21 mouse cellular contexts compared by ENCODE assay signal in the genomic region with DNA sequence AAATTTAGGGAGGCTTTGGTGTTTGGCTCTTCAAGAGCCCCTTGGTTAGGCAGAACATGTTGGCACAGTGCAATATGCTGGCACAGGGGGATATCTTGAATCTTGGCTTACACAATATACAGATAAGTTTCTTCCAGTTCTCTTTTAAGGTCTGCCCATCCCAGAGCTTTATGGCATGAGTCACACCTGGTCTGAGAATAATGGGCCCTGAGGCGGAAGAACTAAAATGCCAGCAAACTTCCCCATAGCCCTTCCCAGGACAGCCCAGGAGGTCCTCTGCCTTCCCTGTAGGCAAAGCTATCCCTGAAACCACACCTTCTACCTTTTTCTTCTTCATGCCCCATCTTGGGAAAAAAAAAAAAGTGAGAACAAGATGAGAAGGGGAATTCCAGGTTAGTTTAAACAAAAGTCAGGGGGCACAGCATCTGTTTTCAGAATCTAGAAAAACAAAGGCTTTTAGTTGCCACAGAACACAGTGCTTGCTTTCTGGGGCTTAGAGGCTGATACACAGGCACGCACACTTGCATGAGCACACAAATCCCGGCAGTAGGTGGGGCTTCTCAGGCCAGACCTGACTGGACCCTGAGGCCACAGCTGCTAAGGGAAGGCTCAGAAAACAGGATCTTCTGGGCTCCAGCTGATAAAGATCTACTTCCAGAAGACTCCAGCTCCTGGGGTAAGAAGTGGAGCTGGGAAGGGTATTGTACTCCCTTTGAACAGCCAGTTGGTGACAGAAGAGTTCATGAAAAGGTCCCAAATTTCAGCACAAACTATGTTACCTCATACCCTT.
DNase-seq lines count a peak whose midpoint lies in the region; ATAC-seq and TF ChIP-seq lines count a peak whose summit lies in the region.
"Had no signal": no experiment of that assay in that cellular context is flagged by ENCODE, and none has a peak within 500 bp of the region (broad histone marks: within the 10 kb centered on the region; RNA-seq: fewer than 3 reads in every experiment).

No protein-coding gene starts in this region.

- H3K27ac ChIP-seq in intestine, embryonic 16.5 days (ENCODE audit: low read length) = peak overlapping the region; percentile 54
- H3K27ac ChIP-seq in stomach, embryonic 16.5 days (ENCODE audit: low read length) = peak overlapping the region; percentile 36
- H3K27ac ChIP-seq: embryonic facial prominence, embryonic 10.5 days; forebrain, embryonic 15.5 days; hindbrain, embryonic 12.5 days; kidney, embryonic 15.5 days; limb, embryonic 13.5 days; liver, embryonic 14.5 days; macrophage; midbrain, embryonic 13.5 days had no signal

- WGBS in intestine, embryonic 16.5 days = 62% methylated on average over 3 of the region's 3 CpGs
- WGBS in stomach, embryonic 16.5 days = 55% methylated on average over 3 of the region's 3 CpGs

- TF ChIP-seq CTCF in Patski (IDR thresholded peaks at IDR 0.05) = no peak

- ATAC-seq in Patski = peak; percentile 93
- peak; percentile 89 for ATAC-seq in intestine, embryonic 16.5 days
- peak; percentile 75; the same call in 1 of the 2 replicates for ATAC-seq in stomach, embryonic 16.5 days (ENCODE audit: insufficient read depth, low FRiP score)
- ATAC-seq in erythroid progenitor cell, adult 5-6 weeks (replicated peaks; ENCODE audit: low FRiP score, poor library complexity, severe bottlenecking) = no peak
- ATAC-seq: CD4-positive, CD25-positive, alpha-beta regulatory T cell, adult 4 months; forebrain, embryonic 15.5 days; midbrain, embryonic 13.5 days had no signal

- no peaks in the 10 kb centered on the region for H3K27me3 ChIP-seq in Patski
- H3K27me3 ChIP-seq in intestine, embryonic 16.5 days (replicated peaks; ENCODE audit: control insufficient read depth, insufficient read depth, low read length) = no peaks in the 10 kb centered on the region
- H3K27me3 ChIP-seq in stomach, embryonic 16.5 days (ENCODE audit: control insufficient read depth, insufficient read depth, low read length) = no peaks in the 10 kb centered on the region
- H3K27me3 ChIP-seq: forebrain, embryonic 15.5 days; hindbrain, embryonic 12.5 days; kidney, embryonic 15.5 days; limb, embryonic 13.5 days; midbrain, embryonic 13.5 days had no signal

- no peak overlapping the region for H3K4me2 ChIP-seq in intestine, embryonic 16.5 days (ENCODE audit: low read depth, low read length)
- no peak overlapping the region for H3K4me2 ChIP-seq in stomach, embryonic 16.5 days (ENCODE audit: low read depth, low read length)
- H3K4me2 ChIP-seq: forebrain, embryonic 15.5 days; heart, embryonic 11.5 days; hindbrain, embryonic 12.5 days; kidney, embryonic 15.5 days; limb, embryonic 13.5 days; midbrain, embryonic 13.5 days had no signal

- in situ Hi-C loops in Patski (cut with MboI; ENCODE audit: low pct_unique_long_range_greater_than_20kb) = no loop called here

- DNase-seq in A20 (ENCODE audit: low read depth, low spot score) (peak; percentile 45), Patski (ENCODE audit: low read depth, low spot score) (peak; percentile 66)
- no peak for DNase-seq in right cerebral cortex, postnatal 36 days (ENCODE audit: low spot score in 2 of 2)
- DNase-seq in neural tube, embryonic 10.5 days (ENCODE audit: extremely low spot score, low spot score) = no peak
- DNase-seq: cerebellum, adult 2 months; heart, postnatal 10 days; thymus, postnatal 36 days had no signal

- CTCF ChIA-PET in Patski (lab: Charles Lee) = interaction anchor here (0.8 to 2.4 kb wide), 6 partner anchors 8 to 82 kb away, joined by 3 to 8 read pairs (median 4); no protein-coding TSS in a partner anchor

- H3K9me3 ChIP-seq in intestine, embryonic 16.5 days (ENCODE audit: control insufficient read depth, low read length) = no peaks in the 10 kb centered on the region
- no peaks in the 10 kb centered on the region for H3K9me3 ChIP-seq in stomach, embryonic 16.5 days (replicated peaks; ENCODE audit: control insufficient read depth, low read length)
- H3K9me3 ChIP-seq: embryonic facial prominence, embryonic 10.5 days; forebrain, embryonic 15.5 days; G1E; hindbrain, embryonic 12.5 days; kidney, embryonic 15.5 days; limb, embryonic 13.5 days; midbrain, embryonic 13.5 days had no signal

- peaks cover 10% of the 10 kb centered on the region; the same call in 1 of the 2 replicates for H3K4me1 ChIP-seq in intestine, embryonic 16.5 days (ENCODE audit: control insufficient read depth, insufficient read depth, low read length)
- no peaks in the 10 kb centered on the region for H3K4me1 ChIP-seq in stomach, embryonic 16.5 days (ENCODE audit: control insufficient read depth, insufficient read depth, low read length)
- H3K4me1 ChIP-seq: embryonic facial prominence, embryonic 10.5 days; forebrain, embryonic 15.5 days; hindbrain, embryonic 12.5 days; limb, embryonic 13.5 days; midbrain, embryonic 13.5 days had no signal

- no peak overlapping the region for H3K4me3 ChIP-seq in intestine, embryonic 16.5 days (ENCODE audit: low read length)
- H3K4me3 ChIP-seq in stomach, embryonic 16.5 days (replicated peaks; ENCODE audit: low read length) = no peak overlapping the region
- H3K4me3 ChIP-seq: embryonic facial prominence, embryonic 10.5 days; forebrain, embryonic 15.5 days; hindbrain, embryonic 12.5 days; kidney, embryonic 15.5 days; limb, embryonic 13.5 days; midbrain, embryonic 13.5 days had no signal

- H3K9ac ChIP-seq in intestine, embryonic 16.5 days (ENCODE audit: low read depth, low read length) = no peak overlapping the region
- no peak overlapping the region for H3K9ac ChIP-seq in stomach, embryonic 16.5 days (ENCODE audit: low read length)
- H3K9ac ChIP-seq: forebrain, embryonic 15.5 days; hindbrain, embryonic 12.5 days; kidney, embryonic 15.5 days; limb, embryonic 13.5 days; liver, embryonic 14.5 days; midbrain, embryonic 13.5 days had no signal

- POLR2A ChIA-PET in Patski (lab: Charles Lee) = interaction anchor here (0.5 to 1.5 kb wide), 4 partner anchors 8 to 154 kb away, joined by 3 to 6 read pairs (median 4); no protein-coding TSS in a partner anchor

- H3K36me3 ChIP-seq in intestine, embryonic 16.5 days (ENCODE audit: control insufficient read depth, insufficient read depth, low read length) = no peaks in the 10 kb centered on the region
- H3K36me3 ChIP-seq in stomach, embryonic 16.5 days (ENCODE audit: control insufficient read depth, insufficient read depth, low read length) = no peaks in the 10 kb centered on the region
- H3K36me3 ChIP-seq: forebrain, embryonic 15.5 days; hindbrain, embryonic 12.5 days; kidney, embryonic 15.5 days; limb, embryonic 13.5 days; midbrain, embryonic 13.5 days had no signal

Comparison
In these comparisons a context has a peak if more than half of its experiments do, and no peak if none do; other contexts are left out.
1. DNase-seq: peak in A20 (single experiment) and Patski (single experiment); none in right cerebral cortex, postnatal 36 days (0 of 2) and neural tube, embryonic 10.5 days (single experiment).